Mouse (Mus musculus) forelimb bud, embryonic 11.5 days (tissue): ENCODE results near the gene Kmt2b.
A peak's percentile ranks its signal among the peaks of the same experiment; 100 is the strongest.

ENCODE experiments used
- DNase-seq: peaks from one replicate; pipeline ENCODE4 v3.0.0-alpha.2; 2012; ENCODE audit warnings: low read depth, low spot score

The Kmt2b gene

DNA sequence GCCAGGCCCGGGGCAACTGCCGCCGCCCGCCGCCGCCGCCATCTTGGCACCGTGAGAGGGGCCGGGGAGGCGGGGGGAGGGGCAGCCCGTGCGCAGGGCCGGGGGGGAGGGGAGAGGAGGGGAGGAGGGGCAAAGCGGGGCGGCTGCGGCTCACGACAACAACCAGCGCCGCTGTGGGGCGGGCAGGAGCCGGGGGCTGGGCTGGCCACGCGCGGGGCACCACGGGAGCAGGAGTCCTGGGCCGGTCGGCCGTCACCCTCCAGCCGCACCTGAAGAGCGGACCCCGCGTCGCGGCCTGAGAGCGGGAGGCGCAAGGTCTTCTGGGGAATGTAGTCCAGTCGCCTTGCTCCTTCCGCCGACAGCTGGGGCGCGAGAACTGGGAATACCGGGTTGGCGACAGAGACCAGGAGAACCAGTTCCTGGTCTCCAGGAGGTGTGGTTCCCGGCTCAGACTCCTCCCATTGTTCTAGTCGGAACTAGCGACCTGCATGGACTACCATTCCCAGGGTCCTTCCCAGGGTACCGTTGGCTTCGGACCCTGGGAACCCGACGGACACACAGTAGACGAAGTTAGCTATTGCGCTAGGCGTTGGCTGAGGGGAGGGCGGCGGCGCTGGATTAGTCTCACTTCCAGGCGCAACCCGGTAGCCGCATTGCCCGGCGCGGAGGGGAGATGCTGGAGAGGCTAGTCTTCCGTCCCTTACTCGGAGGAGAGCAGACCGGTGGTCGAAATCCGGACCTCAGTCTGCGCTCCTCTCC lies at the start of gene Kmt2b:
Gene Kmt2b (minus strand): TSS at position 51 of the 759 bp plus-strand sequence.
- DNase-seq = peak; percentile 98

DNA sequence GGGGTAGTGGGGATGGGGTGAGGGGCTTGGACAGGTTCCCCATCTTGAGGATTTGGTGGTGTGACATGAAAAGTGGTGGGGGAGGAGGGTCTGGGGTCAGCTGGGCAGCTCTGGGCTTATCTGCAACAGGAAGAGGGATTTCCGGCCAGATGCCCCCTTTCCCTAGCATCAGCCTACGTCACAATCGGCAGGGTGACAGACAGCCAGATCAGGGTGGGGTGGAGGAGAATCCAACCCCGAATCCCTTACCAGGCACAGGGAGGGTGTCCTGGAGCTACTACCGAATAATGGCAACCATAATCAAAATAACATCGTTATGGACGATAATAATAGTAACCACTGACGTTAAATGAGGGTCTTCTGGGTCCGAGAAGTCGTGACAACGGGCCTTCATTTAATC lies 47.9 kb upstream of the Kmt2b start:
- DNase-seq = no peak

DNA sequence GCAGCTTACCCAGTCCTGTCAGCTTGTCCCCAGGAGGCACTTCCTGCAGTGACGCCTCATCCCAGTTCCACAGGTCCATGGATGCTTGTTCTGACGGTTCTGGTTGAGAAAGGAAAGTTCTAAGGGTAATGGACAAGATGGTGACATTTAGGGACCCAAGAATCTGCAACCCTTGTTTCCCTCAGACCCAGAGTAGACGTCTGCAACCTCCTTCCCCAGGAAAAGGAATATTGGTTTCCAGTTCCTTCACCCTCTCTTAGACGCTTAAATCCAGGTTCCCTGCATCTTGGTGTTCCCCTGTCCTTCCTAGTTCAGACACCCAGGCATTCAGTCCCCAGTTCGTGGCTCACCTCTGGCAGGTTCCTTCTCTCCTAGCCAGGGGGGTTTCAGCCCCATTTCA lies 47.2 kb upstream of the Kmt2b start, which contains the start of gene Etv2:
Gene Etv2 (minus strand): TSS at position 101 of the 400 bp plus-strand sequence.
- no peak for DNase-seq

DNA sequence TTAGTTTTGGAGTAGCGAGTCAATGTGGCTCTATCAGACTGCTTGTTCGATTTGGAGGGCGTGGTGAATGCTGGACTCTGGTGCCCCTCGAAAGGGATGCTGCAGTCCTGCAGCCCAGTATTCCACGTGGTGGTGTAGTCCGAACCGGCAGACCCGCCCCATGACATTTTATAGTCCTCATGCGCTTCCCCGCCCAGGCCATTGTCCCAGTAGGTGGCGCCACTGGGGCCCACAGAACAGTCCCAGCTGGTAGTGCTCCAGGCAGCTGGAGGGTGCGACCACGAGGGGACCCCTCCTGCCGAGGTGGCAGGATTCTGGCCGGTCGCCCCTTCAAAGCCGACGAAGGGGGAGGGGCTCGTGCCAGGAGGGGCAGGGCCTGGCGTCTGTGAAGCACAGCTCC lies 46.1 kb upstream of the Kmt2b start:
- peak; percentile 73 for DNase-seq

DNA sequence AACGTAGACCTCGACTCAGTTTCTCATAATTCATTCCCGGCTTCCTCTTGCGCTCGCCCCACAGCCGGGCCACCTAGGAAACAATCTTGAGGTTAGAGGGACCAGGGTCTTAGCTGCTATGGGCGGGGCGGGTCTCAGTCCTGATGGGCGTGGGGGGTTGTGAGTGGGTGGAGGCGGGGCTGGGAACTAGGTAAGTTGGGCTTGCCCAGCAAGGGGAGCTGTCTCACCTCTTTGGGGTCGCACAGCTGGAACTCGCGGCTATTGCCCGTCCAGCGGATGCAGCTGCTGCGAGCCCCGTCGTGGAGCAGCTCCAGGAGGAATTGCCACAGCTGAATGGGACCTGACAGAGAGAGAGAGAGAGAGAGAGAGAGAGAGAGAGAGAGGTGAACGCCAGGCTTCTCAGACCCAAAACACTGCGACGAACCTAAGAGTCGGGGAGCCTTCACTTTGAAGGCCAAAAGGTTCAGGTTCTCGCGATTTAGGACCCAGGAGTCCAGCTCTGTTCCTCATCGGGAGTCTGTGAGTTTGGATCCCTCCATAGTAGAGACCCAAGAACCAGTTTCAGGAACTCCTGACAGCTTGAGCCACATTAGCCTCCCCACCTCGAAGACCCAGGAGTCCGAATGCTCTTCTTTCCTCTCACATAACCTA lies 45.4 kb upstream of the Kmt2b start:
- DNase-seq = no peak

DNA sequence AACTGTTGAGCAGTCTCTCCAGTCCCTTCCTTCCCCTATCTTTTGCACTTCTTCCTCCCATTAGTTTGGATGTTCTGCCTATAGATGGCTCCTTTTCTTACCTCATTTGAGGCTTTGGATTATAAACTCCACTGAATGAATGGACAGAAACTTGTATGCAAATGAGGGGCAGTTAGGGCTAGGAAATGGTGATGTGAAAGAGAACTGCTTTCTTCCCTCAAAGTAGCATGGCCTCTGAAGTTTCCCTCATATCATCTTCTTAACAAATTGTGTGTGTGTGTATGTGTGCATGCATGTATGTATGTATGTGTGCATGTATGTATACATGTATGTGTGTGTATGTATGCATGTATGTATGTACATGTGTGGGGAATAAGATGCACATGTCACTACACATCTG lies 40.5 kb upstream of the Kmt2b start:
- DNase-seq = no peak

DNA sequence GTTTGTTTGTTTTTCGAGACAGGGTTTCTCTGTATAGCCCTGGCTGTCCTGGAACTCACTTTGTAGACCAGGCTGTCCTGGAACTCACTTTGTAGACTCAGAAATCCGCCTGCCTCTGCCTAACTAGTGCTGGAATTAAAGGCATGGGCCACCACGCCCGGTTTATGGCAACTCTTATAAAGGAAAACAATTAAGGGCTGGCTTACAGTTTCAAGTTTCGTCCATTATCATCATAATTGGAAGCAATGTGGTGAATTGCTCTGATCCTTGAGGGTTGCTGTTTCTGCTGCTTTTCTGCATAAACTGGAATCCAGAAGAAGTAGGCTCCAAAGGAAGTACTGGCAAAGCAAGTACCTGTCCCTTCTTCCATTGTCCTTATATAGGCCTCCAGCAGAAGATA lies 38.1 kb upstream of the Kmt2b start:
- no peak for DNase-seq

DNA sequence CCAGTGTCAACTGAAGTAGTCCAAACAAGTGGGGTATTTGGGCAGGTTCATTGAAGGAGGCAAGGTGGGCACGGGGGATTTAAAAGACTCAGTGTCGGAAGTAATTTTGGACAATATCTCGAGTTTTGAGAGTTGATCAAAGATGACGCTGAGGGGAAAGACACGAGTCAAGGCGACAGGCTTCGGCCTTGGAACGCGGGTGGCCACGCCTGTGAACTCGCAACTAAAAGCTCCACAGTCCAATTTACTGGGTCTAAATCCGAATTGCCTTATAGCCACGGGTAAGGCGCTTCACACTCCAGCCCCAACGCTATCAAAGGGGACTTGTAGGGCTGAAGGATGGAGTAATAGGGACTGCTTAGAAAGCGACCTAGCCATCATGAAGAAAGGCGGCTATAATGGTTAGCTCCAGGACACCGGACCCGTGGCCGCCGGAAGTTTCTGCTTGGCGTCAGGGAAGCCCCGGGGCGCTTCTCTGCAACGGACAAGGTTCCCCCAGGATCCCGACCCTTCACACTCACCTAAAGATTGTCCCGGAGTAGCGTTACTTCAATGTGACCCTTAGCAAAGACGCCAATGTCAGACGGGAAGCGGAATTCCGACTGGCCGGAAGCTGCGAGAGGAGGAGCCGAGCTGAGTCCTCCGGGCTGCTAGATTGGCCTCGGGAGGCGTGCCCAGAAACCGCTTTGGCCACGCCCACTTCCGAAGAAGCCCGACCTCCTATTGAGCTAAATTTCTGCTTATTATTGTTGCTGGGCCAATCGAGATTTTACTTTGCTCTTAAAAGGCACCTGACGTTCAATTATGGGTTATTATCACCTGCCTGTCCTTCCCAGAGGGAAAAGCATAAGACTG lies 37.2 kb upstream of the Kmt2b start, which contains the start of gene Cox6b1:
Gene Cox6b1 (minus strand): TSS at position 622 of the 855 bp plus-strand sequence.
- DNase-seq = peak; percentile 87

DNA sequence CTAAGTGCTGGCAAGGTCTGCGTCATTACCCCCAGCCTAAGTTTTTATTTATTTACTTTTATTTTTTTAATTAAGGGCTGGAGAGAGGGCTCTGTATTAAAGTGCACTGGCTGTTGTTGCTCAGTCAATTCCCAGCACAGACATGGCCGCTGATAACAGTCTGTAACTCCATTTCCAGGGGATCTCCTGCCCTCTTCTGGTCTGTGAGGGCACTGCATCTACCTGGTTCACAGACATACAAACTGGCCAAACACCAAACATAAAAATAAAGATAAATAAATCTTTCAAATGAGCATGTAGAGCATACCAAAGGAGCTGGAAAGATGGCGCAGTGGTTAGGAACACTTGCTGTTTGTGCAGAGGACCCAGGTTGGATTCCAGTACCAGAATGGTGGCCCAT lies 30.7 kb upstream of the Kmt2b start:
- no peak for DNase-seq

DNA sequence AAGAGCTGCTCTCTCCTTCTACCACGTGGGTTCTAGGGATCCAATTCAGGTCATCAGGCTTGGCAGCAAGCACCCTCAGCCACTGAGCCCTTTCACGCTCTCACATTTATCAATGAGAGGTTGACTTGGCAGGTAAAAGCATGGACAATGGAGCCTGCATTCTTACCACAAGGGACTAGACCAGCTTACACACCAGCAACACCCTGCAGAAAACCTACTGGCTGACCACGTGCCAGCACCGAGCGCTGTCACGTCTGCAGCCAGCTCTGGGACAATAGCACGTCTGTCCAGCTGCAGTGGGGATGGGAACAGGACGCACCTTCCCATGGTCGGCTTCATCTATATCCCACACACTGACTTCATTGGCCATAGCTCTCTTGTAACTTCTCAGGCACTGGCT lies 30.1 kb upstream of the Kmt2b start:
- DNase-seq = no peak

DNA sequence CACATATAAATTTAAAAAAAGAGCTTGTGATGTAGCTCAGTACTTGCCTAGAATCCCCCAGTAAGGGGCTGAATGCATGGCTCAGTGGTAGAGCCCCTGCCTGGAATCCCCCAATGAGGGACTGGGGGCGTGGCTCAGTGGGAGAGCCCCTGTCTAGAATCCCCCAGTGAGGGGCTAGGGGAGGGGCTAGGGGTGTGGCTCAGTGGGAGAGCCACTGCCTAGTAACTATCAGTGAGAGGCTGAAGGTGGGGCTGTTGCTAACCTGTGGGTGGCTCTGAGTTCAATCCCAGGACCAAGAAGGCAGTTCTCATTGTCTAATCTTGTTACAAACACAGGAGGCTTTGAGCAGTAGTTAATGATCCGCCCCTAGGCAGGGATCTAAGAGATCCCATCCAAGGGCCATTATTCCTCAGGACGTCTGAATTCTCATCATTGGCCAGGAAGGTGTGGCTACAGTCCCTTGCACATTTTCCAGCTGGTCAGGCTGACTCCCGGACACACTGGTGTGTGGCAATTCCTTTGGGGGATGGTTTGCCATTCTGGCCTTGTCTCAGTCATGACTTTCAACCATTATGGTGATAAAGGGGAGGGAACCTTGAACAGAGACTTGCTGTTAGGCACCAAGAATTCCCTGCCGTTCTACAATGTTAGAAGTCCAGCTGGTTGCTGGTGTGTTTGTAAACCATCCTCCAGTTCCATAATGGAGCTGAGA lies 26.7 kb upstream of the Kmt2b start:
- DNase-seq = no peak

DNA sequence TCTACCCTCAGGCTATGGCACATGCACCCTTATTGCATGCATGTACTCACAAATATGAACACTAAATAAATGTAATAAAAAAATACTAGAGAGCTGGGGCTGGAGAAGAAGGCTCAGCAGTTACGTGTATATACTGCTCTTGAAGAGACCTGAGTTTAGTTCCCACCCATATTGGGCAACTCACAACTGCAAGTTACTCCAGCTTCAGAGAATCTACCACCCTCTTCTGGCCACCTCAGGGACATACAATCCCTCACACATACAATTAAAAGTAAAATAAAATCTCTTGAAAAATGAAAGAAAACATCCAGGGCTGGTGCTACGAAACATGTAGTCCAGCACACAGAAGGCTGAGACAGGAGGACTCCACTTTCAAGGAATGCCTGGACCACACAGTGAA lies 25.9 kb upstream of the Kmt2b start:
- no peak for DNase-seq

DNA sequence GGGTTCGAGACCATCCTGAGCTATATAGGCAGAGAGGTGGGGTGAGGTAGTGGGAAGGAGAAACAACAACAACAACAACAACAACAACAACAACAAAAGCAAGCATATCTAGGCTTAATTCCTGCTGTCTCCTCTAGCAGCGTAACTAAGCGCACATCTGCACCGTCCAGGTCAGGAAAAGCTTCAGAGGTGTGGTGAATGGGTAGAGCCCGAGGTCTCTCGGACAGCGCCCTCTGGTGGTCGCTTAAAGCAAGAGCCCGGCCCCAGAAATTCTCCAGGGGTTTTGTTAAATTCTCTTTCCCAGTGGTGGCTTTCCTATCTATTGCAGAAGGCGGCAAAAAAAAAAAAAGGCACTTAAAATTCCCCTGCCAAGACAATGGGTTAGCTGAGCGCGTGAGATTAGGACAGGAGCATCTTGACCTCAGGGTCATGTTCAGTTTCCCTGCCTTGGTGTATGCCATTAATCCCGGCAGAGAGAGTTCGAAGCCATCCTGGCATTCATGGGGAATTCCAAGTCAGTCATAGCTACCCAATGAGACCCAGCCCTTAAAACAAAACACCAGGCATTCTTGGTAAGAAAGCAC lies 25.1 kb upstream of the Kmt2b start:
- DNase-seq = peak; percentile 62

DNA sequence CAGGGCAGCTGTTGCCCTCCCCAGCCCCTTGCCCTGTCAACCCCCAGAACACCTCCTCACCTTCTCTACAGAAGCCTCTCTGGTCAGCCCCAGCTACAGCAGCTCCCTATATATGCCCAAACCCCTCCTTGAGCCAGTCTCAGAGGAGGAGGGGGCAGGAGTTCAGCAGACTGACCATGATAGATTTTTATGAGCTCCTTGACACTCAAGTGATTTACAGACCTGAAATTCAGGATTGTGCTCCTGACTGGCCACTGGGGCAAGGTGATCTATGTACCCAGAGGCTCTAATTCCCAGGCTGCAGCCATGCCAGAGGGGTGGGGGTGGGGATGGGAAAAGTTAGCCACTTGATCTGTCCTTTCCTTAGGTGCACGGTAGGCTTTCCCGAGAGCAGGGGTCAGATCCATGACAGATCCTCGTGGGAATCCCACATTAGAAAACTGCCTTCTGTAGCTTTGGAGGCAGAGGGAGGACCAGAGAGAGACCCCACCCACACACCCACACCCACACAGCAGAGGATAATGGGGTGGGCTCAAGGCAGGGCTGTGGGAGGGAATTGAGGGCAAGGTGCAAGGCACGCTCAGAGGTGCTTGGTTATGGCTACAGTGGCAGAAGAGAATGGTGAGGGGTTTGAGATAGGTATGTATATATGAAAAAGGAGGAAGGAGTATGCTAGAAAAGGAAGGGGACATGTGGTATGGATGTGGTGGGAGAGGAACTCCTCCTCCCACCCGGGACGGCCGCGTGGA lies 24.3 kb upstream of the Kmt2b start, which contains the start of gene Upk1a:
Gene Upk1a (minus strand): TSS at position 194 of the 749 bp plus-strand sequence.
- DNase-seq = no peak

DNA sequence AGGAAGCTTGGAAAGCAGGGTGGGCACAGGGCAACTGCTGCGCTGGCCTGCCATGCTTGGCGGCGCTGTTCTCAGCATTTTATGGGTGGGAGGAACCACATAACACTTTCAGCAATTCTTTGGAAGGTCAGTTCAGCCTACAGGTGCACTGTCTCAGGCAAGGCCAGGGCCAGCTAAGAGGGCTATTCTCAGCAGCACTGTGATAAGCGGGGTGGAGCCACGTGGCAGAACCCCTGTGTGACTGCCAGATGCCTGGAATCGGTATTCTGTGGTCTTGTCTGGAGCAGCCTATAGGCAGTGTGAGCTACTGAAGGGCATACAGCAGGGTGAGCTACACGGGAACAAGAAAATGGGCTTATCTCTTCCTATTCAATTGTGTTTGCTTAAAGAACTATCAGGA lies 21.5 kb upstream of the Kmt2b start:
- no peak for DNase-seq

DNA sequence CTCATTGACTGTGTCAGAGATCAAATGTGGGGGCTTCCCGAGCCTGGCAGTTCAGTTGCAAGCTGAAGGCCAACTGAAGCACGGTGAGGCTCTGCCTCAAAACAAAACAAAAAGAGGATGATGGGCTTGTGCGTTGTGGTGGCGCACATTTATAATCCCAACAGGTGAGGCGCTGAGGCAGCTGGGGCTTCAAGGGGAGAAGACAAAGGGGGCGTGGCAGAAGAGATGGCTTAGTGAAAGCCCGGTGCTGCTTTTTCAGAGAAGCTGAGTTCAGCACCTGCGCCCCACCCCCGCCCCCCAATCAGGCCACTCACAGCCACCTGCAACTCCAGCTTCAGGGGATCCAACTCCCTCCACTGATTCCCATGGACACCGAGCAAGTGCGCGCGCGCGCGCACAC lies 19.9 kb upstream of the Kmt2b start:
- DNase-seq = no peak

DNA sequence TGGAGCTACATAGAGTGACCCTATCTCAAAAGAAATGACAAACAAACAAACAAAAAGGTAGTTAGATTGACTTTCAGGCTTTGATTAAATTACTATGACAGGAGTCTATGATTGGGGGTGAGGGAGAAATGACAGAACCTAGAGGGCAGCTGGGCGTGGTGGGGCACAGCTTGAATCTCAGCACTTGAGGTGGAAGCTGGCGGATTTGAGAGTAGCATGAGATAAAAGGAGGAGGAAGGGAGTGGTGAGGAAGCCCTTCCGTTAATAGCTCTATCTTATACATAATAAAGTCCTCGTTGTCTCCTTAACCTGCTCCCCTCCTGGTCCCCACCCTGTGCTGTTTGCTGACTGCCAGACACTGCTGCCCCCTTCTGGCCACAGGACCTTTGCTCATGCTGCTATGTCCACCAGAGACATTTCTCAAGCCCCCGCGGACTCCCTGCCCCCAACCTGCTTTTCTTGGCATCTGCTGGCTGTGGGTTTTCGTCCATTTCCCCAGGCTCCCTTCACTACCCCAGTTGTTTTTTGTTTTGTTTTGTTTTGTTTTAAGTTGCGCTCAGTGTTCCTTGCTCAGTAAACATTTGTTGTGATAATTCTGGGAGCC lies 19.3 kb upstream of the Kmt2b start:
- peak; percentile 56 for DNase-seq

DNA sequence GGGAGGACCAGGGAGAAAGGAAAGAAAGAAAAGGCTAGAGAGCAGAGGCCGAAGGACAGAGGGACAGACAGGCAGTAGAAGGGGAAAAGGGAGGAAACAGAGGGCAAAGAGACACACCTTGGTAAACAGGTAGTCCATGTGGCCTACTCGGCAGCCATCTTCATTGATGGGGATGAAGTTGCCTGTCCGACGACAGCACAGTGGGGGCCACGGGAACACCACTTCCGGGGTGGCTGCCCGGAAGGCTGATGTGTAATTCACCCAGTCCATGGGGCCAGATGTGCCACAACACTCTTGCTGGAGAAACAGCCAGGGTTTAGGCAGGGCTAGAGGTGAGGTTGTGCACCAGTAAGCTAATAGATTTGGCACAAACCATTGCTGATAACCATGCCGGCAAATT lies 16.4 kb upstream of the Kmt2b start:
- no peak for DNase-seq

DNA sequence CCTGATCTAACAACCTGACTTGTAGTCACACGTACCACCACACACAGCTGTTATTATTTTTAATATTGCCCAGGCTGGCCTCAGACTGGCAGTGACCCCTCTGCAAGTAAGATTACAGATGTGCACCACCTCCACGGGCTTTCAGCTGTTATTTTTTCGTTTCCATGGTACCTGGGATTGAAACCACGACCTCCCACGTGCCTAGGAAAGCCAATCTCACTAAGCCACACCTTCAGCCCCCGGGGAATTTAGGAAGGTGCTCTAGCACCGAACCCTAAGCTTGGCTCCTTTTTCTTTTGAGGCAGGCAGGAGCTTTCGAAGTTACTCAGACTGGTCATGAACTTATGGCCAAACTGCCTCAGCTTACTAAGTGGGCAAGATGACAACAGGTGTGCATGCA lies 15.9 kb upstream of the Kmt2b start:
- no peak for DNase-seq

DNA sequence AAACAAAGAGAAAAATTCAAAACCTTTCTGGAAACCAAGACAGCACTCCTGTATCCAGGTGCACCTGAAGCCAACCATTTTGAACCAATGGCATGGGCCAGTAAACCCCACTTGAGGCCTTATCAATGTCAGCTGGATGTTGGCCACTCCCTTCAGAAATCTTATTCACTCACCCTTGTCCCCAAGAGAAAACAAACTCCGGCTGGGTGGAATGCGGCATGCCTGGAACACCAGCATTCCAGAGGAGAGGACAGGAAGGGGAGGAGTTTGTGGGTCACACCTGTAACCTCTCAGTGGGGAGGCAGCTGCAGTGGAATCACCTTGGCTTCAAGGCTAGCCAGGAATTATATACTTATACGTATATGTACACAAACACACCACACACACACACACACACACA lies 14.1 kb upstream of the Kmt2b start:
- peak; percentile 46 for DNase-seq
